Mouse (Mus musculus) embryo, embryonic 11.5 days (tissue): ENCODE measurements around the gene Tcf7.

Experiments used
- DNase-seq: peaks from one replicate; pipeline ENCODE4 v3.0.0-alpha.2; 2012; ENCODE audit warnings: low read depth, low spot score

Tcf7 gene

DNA sequence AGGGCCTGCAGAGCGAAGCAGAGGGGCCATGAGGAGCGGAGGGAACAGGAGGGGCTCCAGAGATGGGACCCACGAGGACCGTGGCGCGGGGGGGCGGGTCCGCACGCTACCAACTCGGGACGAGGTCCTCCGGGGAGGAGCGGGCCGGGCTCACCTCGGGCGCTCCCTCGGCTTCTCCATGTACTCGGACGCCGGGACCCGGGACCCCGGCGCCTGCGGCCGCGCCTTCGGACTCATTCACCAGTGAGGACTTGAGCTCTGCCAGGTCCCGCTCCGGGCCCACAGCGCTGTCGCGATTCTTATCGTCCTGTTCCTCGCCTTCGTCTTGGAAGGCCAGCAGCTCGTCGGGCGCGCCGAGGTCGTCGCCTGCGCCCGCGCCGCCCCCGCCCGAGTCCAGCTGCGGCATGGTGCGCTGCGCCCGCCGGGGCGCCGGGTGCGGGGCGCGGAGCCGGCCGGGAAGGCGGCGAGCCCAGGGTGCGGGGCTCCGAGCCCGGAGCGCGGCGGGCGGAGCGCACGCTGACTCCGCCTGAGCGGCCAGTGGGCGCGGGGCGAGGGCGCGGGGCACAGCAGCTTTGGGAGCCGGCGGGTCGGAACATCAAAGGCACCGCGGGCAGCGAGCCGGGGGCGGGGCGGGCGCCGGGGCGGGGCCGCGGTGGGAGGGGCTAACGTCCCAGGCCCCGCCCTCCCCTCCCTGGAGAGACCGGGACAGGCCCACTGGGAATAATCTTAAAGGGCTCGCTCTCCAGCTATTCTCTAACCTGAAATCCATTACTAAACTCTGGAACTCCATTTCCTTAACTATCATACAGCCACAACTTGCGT lies at the start of gene Tcf7:
Tcf7 (minus strand) TSS at position 241 of the 822 bp plus-strand sequence.
- no peak for DNase-seq

DNA sequence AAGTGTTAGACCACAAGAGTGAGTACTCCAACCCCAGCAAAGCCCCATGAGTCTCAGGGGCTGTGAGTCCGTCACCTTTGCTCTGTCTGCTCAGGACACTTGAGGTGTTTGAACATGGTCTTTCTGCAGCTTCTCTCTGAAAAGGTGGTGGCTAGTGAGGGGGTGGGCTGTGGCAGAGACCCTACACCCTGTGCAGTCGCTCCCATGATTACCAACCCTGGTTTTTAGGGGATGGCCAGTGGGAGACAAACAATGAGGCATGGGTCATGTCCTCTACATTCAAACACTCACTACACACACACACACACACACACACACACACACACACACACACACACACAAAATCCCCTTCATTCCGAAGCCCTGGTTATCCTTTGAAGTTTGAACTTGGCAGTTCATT lies 44.5 kb upstream of the Tcf7 start:
- DNase-seq, result no peak

DNA sequence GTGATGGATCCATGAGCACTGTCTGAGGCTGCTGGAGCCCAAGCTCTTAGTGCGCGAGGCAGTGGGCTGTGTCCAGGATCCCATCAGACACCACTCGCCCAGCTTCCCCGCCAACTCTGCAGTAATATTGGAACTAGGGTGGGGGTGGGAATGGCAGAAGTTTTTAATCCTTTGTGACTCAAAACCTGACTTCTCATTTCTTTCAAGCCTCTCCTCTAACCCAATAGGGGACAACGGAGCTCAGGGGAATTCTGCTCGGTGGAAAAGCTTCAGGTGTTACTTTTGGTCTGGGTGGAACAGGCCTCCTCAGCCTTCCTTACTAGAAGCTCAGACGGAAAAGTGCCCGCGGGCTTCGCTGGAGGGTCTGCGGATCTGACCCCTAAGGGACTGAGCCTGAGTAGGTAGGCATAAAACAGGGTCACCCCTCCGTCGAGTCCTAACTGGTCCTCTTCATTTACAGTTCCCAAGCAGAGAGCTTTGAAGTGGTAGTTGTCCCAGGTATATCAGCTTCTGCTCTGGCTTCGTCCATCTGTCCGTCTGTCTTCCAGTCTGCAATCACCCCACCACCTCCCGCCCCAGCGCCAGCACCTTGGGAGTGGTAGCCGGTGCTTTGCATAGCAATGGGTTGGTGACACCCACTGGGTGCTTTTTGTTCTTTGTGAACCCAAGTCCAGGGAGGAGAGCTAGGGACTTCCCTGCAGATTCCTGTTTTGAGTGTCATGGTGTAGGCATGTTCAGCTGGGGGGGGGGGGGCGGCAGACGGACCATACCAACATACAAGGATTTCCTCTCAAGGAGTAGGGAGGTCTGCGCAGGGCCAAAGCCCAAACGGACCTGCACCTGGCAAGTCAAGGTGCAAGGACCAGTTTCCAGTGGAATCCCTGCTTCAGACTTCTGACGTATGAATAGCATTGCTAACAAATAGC lies 41.9 kb upstream of the Tcf7 start:
- no peak for DNase-seq

DNA sequence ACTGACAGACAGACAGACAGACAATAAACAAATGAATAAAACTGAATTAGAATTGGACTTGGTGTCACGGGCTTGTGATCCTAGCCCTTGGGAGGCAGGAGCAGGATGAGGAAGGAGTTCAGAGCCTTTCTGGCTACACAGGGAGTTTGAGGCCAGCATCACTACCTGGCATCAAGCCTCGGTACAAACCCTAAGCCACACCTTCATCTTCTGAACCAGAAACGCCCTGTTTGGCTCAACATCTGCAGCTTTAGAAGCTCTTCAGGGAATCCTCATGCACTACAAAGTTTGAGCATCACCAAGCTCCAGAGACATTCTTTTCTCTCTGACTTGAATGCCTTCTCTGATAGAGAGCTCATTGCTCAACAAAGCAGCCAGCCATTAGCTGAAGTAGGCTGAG lies 38.7 kb upstream of the Tcf7 start:
- no peak for DNase-seq

DNA sequence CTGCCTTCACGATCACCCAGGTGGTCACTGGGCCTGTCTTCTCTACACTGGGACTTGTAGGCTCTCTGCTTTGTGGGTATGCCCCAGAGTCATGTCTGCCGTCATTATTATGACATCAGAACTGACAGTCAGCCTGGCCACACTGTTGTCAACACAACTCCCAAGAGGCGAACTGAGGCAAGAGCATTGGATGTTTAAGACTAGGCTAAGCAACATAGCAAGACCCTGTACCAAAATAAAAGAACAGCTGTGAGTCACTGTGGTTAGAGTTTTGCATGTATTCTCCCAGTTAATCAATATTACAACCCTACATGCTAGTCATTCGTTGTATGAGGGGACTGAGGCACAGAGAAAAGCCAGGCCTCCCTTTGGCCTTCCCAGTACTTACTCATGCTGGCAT lies 37.7 kb upstream of the Tcf7 start:
- DNase-seq, result no peak

DNA sequence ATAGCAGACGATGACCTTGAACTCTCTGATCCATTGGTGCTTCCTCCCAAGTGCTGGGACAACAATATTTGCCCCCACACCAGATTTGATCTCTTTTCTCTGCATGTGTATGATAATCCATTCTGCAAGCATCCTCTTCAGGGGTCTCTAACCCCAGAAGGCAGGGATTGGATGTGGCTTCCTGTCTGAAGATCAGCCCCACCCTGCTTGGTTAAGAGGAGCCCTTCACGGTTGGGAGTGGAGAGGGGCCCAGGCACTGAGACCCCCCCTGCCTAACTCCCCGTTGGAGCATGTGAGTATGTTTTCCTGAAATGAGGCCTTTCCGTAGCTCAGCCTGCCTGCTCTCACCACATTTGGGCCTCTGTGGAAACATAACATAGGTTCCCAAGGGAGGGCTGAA lies 36.9 kb upstream of the Tcf7 start:
- DNase-seq, result no peak

DNA sequence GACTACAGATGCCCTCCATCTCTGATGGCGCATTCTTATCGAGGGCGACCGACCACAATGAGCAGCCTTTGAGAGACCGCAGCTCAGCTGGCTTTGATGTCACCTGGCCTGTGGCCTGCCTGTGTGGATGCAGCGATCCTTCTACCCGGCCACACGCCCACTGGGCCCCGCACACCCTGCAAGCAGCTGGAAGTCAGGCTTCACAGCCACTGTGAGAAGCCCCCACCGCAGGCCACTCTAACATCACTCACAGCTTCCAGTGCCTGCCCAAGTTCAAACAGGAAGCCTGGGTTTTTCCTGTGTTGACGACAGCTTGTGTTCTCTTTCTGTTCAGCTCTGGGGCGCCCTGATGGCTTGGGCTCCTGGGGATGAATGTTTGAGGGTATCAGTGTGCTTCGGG lies 35.6 kb upstream of the Tcf7 start:
- no peak for DNase-seq

DNA sequence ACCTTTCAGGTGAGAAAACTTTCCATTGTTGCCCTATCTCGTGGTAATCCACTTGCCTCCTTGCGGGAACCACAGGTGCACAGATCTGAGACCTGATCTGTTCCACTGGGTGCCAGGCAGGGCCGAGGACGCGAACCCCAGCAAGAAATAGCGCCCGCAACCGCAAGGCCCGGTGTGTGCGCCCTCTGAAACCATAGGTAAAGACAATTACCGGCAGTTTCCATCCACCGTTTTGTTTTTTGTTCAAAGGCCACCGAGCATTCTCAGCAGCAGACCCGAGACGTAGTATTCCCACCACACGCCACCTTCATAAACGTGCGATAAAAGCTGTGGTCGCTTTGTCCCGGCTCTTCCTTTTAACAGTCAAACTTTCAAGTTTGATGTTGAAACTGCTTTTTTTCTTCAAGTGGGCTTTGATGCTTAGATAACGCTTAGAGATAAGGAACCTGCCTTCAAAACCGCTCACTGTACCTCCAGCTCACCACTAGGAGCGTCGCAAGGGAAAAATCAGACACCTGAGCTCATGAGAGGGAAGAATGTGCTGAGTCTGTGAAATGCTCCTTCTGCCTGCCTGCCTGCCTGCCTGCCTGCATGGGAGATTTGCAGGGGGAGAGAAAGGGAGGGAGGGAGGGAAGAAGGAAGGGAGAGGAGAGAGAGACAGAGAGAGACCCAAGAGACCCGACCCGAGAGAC lies 31.4 kb upstream of the Tcf7 start:
- no peak for DNase-seq

DNA sequence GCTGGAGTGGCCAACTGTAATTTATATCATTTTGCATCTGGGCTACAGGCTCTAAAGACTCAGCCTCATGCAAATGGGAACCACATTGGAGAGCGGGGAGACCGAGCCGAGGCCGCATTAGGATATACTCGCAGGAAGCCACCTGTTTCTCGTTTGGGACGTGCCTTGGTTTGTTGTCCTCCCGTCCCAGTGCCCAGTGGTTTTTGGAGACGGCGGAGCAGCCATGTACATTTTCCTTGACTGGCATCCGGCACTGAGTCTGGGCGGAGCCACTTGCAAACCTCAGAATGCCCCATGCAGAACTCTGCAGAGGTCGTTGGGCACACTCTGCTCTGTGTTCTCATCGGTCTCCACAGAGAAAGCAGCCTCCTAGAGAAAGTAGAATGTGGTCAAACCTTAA lies 27.9 kb upstream of the Tcf7 start:
- no peak for DNase-seq

DNA sequence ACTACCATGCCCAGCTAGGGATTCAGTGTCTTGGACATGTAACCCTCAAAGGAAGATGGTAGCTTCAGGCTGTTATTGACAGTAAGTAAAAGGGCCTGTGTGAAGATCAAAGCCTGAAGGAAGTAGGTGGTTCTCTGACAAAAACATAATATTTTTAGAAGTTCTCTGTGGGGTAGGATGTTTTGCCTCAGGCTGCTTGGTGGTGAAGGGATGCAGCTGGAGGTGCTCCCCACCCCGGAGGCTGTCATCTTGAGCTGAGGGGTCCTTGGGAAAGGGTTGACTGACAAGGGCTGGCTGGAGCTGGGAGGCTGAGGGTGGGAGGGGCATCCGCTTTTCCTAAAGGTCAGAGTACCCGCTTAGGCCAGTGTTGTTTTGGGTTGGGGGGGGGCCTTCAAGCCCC lies 26.7 kb upstream of the Tcf7 start:
- DNase-seq, result no peak

DNA sequence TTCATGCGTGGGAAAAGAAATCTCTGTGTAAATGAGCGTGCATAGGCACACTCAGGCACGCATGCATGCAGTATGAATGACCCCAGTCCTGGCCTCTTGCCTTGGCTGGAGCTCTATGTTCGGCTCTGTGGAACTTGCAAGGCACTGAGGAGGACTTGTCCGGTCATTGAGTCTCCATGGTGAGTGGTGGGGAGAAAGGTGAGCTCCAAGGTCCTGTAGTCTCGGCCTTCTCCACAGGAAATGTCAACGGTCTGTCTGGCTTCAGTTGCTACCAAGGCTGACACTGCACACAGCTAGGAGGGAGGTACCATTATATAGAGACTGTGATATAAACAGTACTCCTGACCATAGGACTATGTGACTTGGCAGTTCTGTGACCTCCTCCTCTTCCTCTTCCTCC lies 23.6 kb upstream of the Tcf7 start:
- DNase-seq, result no peak

DNA sequence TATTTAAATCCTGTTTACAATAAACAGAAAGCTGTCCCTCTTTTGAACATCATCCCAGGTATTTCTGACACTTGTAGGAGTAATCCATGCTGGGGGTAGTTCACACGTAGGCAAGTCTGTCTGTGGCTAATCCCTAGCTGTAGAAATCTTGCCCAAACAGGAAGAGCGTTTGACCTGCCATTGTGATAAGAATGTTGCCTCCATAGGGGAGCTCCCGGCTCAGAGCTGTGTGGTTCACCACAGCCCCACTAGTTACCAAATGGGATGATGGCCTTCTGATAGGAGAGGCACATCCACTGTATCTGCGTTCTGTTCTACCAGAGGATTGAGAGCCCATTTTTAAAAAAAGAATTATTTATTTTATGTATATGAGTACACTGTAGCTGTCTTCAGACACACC lies 22.5 kb upstream of the Tcf7 start:
- DNase-seq, result no peak

DNA sequence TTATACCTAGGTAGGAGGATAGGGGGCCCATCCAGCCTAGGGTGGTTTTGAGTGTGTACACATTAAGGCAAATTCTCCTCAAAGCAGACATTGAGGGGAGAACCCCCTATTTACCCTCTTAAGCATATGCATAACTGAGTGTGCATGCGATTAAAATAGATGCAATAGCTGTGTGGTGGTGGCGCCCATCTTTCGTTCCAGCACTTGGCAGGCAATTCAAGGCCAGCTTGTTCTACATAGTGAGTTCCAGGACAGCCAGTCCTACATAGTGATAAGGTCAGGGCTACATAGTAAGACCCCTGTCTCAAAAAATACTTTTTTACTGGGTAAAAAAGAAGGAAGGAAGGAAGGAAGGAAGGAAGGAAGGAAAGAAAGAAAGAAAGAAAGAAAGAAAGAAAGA lies 19.9 kb upstream of the Tcf7 start:
- DNase-seq, result no peak

DNA sequence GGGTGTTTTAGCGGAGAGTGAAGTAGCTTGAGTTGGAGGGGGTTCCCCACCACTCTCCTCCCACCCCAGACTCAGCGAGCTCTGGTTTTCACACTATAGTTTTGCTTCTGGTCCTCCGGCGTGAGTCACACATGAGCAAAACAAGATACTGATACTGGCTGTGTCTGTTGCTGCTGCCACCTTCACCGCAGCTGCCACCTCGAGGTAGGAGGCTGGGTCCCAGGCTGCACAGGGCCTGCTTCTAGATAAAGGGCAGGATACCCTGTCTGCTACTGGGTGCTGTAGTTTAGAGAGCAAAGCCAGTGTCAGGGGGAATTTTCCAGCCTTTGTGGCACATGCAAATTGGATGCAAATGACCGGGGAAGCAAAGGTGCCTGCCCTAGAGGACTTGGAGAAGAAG lies 16.9 kb upstream of the Tcf7 start:
- no peak for DNase-seq

DNA sequence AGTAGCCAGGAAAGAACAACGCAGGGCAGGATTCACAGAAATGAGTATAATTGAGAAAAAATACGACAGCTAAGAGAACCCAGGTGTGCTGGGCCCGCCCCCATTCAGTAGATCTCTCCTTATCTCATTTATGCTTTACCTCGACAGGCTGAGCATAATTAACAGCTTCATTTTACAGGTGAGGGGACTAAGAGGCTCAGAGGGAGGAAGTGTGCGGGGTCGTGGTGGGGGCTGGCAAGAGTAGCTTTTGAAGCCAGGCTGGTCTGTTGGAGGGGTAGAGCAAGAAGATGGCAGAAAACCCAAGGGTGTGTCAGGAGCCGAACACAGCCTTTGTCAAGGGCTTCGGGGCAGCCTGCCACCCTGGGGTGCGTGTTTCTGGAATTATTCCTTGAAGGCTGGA lies 16.1 kb upstream of the Tcf7 start:
- DNase-seq, result no peak

DNA sequence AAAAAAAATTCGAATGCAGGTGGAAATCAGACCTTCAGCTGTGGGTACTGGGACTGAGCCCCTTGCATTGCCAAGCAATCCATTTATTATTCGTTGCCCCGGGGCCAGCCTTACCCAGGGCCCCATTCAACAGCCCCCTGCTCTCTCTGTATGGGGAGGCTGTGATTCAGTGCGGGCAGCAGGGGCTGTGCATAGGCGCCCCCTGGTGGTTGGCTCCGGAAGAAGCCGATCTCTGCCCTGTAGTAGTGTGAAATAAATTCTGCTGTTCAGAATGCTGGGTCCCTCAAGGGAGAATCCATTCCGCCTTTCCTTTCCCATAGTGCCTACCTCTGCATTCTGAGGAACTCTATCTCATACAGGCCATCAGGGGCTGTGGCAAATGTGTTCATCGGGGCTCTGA lies 14.5 kb upstream of the Tcf7 start:
- no peak for DNase-seq

DNA sequence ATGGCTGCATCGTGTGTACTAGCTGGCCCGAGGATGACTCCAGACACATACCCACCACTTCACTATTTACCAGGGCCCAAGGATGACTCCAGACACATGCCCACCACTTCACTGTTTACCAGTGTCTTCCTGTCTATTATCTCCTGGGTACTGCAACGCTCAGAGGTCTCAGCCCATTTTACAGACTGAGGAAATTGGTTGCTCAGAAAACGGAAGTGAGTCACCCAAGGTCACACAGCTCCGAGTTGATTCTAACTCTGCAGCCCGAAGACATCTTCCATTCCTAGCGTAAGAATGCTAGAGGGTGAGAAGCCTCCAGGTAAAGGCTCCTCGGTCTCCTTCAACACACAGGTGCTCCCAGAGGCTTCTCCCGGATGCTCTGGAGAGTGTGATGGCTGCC lies 11.3 kb upstream of the Tcf7 start:
- no peak for DNase-seq

DNA sequence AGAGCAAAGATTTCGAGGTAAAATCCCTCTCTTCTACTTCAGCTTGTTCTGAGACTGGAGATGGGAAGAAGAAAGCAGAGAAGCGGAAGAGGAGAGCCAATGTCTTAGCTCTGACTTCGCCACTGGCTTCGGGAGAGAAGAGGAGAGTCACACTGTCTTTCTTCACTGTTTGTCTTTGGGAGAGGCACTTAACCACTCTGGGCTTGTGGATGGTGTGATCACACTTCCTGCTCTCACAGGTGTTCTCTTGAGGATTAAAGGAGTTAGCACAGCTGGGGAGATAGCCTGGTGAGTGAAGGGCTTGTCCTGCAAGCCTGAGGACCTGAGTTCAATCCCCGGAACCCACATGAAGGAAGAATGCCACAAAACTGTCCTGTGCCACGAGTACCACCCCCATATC lies 10.1 kb upstream of the Tcf7 start:
- DNase-seq, result no peak

DNA sequence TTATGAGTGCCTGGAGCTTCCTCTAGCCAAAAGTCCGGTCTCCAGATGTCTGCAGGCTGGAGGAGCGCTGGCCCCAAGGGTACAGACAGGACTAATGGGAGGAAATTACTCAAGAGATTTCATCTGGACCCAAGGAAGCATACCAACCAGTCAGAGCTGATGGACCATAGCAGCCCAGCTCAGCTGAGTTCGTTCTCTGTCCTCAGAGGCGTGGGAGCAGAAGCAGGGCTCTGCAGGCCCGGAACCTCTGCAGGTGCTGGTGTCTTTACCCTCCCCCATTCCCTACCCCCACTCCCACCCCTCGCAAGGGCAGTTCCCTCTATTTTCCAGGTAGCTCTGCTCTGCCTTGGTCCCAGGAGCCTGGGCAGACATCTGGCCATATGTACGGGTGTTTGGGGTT lies 9.5 kb upstream of the Tcf7 start:
- no peak for DNase-seq

DNA sequence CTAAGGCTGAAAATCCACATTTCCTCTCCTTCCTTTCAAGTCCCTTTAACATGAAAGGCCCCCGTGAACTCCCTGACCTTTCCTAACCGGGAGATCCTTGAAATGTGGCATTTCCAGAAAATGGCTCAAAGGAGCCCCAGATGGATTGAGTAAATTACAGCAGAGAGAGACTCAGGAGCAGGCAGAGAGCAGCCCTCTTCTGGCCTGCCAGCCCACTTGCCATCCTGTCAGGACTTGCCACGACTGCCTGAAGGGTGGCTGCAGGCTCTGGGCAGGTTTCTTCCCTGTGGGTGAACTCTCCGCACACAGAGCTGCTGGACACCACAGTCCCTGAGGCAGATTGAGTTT lies 4.1 kb upstream of the Tcf7 start:
- no peak for DNase-seq

DNA sequence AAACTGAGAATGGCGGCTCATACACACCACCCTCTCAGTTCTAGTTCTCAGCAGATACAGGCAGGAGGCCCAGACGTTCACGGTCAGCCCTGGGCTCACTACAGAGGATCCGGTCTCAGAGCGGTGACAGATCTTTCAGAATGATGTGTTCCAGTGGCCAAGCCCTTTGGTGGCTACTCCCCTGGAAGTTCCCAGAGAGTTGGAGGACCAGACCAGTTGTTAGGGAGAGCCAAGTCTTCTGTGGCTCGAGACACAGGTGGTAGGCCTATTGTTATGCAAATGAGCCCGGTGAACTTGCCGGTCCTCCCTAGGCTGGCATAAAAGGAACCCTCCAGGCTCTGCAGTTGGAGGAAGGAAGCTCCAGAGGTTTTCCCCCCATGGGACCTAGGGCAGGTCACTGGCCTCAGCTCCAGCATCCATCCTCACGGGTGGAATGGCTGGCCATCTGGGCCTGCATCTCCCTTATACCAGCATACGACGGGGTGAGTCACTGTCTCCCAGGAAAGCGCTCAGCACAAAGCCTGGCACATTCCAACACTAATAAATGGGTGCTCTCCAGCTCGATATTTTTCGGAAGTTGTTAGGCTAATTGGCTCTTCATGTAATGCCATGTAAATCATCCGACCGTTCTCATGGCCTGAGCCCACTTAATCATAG lies 3.6 kb upstream of the Tcf7 start:
- no peak for DNase-seq
